Mouse (Mus musculus) kidney, adult 18-20 months (tissue): ENCODE measurements around the gene Trp53rkb.

Source experiments
- DNase-seq: peaks from one replicate; pipeline ENCODE4 v3.0.0; 2021

The Trp53rkb gene

DNA sequence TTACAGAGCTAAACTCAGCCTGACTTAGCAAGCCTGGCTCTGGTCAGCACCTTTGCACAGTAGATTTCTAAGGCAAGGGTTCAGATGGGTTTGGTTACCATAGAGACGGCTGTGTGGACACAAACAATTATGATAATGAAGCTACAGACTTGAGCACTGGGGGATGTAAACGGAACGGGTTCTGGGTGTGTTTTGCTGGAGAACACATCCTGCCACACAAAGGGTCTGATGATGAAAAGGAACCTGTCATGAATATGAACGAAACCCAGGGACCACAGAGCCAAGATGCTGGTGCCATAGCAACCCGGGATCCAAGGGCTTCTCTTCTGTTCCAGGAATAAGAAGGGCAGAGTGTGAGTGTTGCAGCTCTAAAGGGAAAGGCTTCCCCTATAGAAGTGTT, at the start of gene Trp53rkb:
Trp53rkb (plus strand) TSS at position 177 of the 400 bp plus-strand sequence.
- no peak for DNase-seq

DNA sequence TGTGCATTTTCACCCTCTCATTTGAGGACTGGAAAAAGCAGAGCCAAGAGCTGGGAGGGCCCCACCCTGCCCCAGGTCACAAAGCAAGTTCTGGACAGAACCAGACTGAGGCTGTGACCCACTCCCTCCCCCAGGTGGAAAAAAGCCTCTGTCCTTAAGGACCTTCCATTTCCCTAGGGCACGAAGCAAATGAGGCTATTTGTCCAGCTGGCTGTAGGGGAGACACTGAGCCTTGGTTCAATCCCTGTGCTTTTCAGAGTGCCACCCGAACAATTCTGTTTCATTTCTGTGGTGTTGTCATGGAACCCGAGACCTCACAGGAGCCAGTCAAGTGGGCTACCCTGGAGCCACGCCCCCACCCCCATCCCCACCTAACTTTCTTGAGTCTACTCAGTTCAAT, 48.8 kb upstream of the Trp53rkb start:
- no peak for DNase-seq

DNA sequence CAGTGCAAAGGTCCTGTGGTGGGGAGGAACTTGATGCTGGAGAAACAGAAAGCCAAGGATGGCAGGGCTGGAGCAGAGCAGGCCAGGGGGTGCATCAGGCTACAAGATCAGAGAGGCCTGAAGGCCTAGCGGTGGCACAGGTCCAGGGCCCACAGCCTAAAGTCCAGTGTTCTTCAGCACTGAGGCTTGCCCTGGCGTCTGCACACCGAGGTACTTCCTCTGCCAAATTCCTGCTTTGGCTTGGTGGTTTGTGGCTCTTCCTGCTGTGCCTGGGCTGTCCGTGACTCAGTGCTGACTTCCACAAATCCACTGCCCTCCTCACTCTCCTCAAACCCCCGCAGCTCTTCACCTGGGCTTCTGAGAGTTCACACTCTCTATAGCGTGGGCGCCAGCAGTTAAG, 47.9 kb upstream of the Trp53rkb start:
- peak; percentile 15 for DNase-seq

DNA sequence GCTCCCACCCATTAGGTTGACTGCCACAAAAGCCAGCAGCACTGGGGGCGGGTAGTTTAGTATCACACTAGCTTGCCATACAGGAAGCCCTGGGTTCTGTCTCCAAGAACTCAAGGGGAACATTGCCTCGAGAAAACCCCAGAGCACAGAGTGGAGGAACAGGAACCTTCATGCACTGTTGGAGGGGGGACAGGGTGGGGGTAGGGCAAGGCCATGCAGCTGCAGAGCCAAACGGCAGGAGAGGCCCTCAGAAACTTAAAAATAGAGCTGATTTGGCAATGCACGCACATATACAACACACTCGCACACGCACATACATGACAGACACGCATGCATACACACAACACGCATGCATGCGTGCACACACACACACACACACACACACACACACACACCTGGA, 46.5 kb upstream of the Trp53rkb start:
- no peak for DNase-seq

DNA sequence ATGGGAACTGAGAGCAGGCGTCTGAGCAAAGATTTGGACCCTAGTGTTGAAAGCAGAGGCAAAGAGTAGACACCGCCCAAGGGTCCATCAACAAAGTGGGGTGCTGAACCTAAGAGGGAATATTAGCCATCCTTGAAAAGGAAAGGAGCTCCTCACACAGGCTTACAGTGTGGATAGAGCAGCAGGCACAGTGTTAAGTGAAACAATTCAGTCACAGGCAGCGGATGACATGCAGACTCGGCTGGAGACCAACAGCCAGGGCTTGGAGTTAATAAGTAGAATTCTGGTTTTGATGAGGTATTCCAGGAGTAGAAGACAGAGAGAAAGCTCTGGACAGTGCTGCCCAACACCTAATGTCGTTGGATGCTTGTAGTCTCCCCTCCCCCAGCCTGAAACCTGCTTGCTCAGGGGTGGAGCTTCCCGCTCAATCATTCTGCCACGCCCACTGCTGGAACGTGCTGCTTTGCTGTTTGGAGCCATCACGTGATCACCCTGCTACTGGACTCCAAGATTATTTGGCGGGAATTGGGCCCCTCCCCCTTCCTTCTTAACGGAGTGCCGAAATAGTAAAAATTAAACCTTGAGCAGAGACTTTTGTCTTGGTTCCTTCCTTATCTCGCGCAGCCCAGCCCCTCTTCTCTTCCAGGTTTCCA, 45.9 kb upstream of the Trp53rkb start:
- DNase-seq, result peak; percentile 16

DNA sequence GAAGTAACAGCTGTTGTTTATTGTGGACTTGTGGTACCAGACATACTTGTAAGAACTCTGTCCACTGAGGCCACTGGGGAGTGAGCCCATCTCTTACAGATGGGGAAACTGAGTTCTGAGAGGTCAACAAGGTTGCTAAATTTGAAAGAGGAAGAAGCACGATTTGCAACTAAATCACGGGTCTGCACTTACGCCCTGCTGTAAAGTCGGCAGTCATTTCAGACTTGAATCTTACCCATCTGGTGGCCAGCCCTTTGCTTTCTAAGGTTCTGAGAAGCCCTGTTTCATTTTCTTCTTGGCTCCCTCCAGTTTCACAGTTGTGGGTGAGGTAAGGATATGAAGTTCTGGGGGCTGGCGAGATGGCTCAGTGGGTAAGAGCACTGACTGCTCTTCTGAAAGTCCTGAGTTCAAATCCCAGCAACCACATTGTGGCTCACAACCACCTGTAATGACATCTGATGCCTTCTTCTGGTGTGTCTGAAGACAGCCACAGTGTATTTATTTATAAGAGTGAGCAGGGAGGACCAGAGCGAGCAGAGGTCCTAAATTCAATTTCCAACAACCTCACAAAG, 41.6 kb upstream of the Trp53rkb start:
- DNase-seq, result no peak

DNA sequence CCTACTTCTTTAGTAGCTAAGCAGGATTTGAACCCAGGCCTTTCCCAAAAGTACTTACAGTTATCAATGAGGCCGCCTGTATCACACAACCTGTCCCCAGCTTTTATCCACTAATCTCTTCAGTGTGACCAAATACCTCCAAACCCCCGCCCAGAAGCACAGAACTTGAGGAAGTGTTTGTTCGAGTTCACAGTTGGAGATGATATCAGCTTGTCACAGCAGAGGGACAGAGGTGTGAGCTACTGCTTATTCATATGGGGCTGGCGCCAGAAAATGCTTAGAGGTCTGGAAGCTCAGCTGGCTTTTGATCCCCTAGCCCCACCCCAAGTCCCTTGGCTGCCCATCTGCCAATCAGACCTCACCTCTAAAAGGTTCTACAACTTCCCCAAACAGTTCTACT, 38.1 kb upstream of the Trp53rkb start:
- no peak for DNase-seq

DNA sequence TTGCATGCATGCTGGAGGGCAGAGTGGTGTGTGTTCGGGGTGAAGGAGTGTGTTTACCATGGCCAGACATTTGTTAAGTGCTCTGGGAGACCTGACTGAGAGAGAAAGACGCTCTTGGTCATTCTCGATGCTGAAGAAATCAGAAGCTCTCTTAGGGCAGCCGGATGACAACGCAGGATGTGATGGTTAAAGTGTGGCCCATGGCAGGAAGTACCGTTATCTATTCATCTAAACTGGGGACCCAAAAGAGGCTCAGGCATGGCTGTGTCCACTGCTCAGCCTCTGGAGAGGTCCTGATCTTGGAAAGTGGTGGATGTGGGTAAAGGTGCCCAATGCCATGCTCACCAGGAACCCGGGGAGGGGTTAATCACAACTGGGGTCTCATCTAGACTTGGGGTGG, 37.6 kb upstream of the Trp53rkb start:
- DNase-seq, result no peak

DNA sequence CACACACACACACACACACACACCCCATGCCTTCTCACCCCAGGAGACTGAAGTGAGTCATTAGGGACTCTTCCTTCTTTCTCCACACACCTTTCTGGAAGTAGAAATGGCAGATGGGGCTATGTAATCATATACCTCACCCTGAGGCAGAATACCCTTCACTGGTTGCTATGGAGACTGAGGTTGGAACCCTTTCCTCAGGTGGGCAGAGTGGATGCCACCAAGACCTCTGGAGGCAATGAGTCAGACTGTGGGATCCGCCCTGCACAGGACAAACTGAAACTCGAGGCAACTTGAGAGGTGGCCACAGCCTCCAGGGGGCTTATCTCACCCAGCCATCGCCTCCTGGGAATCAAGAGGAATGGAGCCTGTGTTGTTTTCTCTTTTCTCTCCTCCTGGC, 34.4 kb upstream of the Trp53rkb start:
- no peak for DNase-seq

DNA sequence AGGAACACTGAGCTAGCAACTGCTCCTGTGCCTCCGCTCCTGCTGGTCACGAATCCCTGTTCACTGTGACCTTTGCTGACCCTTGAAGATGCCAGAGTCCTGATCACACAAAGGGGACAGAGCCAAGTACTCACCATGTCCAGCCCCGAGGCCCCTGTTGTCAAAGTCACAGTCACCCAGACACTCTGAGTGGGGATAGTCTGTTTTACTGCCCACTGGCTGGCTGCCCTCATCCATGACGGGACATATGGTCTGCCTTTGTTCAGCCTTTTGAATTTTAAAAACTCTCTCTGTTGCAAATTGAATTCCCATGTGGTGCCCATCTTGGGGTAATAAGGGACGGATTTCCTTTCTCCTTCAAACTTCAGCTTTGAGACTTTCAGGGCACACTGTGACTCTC, 28.3 kb upstream of the Trp53rkb start:
- no peak for DNase-seq

DNA sequence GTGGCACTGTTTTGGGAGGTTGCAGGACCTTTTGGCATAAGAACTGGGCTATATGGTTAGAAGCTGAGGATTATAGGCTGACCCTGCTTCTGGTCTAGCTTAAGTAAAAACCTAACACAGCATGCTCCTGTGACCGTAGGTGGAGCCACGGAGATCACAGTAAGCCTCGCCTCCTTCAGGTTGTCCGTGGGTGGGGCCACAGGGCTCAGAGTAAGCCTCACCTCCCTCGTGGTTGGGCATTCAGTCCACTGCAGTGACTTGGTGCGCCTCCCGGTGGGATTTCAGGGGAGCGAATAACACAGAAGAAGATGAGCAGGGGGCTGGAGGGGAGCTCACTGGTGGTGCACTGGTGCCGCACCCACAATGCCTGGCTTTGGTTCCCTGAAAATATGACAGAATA, 24.7 kb upstream of the Trp53rkb start:
- no peak for DNase-seq

DNA sequence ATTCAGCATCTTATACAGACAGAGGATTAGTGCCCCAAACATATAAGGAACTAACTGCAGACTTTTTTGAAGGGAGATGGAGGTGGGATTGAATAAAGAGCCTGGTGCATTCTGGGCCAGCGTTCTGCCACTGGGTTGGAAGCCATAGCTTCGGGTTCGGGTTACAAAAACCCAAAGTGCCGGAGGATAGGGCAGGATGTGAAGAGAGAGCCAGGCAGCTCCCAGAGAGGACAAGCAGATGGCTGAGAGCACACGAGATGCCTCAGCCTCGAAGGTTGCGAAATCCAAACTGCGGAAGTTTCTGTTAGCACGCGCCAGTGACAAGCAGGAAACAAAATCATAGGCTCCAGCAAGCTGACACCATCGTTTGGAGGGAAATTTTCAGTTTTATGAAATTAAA, 20.9 kb upstream of the Trp53rkb start:
- DNase-seq, result no peak

DNA sequence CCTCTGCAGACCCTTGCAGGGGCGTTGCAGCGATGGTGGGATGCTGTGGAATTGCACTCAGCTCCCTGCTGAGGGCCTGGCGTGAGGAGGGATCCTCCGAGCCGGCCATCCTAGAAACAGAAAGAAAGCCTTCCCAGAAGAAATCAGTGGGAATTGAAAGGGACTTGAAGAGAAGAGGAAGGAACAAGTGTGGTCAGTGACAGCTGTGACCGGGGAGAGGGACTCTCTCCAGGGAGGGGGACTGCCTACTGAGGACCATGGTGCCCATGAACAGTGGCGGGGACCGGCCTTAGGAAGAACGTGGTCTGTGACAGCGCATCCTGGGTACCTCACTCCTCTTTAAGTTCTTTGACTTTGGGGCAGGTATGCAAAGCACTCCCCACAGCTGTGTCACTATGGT, 18.7 kb upstream of the Trp53rkb start:
- DNase-seq, result no peak

DNA sequence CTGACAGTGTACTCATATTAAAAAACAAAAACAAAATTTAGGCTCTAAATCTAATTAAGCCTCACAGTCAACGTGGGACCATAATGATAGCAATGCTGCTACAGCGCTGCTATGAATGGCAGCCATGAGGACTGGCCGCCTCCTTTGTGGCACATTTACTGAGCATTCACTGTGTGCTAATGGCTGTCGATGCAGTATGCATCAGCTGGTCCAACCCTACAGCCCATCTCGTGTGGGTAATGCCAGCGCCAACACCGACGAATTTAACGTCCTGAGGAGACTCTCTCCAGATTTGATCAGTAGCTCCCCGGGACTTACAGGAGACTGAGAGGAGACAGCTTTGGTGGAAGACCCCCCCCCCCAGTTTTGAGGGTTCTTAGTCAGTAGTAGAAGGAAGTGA, 18.1 kb upstream of the Trp53rkb start:
- no peak for DNase-seq

DNA sequence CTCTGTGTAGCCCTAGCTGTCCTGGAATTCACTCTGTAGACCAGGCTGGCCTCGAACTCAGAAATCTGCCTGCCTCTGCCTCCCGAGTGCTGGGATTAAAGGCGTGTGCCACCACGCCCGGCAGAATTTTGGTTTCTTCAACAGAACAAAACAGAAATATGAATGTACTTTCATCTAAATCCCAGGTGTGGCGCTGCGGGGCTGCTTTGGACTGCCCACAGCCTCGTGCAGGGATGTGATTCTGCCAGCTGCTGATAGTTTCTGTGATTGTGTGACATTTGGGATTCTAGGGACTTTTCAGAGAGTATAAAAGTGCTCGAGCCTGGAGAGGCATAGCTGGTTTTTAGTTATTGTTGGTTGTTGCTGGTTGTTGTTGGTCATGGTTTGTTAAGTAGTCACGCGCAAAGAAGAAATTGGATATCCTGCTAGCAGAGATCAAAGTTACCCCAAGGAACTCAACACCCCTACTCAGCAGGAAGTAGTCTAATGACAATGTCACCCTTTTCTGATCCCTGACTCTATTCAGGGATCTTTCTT, 16.9 kb upstream of the Trp53rkb start:
- no peak for DNase-seq

DNA sequence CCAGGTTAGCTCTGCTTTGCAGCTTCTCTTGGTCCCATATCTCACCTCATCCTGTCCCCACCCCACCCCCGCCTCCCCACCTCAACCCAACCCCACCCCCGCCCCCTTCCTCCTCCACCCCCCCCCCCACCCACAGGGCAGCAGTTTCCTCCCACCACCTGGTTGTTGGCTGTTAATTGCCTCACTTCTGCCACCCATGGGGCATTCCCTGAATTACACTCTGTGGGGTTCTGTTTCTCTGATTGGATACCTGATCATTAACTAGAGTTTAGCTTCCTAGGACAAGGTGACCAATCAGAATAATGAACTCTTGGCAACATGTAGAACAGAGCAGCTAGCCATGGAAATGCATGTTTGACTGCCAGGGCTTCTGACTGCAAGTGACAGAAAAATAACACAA, 16.1 kb upstream of the Trp53rkb start:
- DNase-seq, result peak; percentile 21

DNA sequence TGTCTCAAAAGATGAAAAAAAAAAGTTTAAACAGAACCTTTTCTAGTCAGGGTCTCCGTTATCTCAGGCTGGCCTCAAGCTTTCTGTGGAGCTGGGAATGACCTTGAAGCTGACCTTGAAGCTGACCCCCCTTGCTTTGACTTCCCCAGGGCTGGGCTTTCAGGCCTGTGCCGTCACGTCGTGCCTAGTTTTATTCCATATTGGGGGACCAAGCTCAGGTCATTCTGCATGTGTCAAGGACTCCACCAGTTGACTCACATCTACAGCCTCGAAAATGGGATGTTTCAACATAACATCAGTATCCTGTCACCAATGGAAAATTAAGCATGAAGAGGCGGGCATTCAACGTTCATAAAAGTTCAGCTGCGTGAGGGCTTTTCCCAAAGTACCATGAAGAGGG, 12.4 kb upstream of the Trp53rkb start:
- no peak for DNase-seq

DNA sequence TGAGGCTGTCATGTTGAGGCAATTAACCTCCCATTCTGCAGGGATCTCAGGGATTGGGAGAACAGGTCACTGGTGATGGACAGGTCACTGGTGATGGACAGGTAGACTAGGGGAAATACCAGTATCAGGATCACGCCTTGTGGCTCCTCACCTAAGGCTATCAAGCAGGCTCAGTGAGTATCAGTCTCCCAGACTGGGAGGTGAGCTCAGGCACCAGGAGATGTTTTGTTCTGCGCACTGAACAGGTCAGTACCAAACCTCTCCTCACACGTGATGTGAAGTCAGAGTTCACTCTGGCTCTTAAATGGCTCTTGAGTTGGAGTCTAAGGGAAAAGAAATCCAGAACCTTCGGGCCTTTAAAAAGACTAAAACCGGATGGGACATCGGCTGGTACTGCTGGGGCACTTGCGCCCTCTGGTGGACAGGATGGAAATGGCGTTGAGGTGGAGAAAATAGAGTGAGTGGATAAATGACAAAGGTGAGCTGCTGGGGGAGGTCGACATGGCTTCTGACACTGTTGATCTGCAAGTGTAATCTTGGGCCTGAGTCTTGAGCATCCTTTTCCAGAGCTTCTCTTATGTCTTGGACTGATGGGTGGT, 11.3 kb upstream of the Trp53rkb start:
- peak; percentile 80 for DNase-seq

DNA sequence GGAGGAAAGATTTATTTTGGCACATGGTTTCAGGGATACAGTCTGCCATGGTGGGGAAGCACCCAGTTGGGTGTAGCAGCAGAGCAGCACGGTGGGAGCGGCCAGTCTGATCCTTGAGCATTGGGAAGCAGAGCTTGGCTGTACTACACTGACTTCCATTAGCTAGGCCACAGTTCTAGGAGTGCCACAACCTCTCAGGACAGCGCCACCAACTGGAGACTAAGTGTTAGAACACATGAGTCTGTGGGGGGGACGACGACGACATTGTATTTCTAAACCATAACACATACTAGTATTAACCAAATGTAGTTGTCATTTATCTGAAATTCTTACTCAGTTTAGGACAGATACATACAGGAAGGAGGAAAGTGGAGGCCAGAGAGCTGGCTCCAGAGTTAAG, 8.0 kb upstream of the Trp53rkb start:
- DNase-seq, result no peak

DNA sequence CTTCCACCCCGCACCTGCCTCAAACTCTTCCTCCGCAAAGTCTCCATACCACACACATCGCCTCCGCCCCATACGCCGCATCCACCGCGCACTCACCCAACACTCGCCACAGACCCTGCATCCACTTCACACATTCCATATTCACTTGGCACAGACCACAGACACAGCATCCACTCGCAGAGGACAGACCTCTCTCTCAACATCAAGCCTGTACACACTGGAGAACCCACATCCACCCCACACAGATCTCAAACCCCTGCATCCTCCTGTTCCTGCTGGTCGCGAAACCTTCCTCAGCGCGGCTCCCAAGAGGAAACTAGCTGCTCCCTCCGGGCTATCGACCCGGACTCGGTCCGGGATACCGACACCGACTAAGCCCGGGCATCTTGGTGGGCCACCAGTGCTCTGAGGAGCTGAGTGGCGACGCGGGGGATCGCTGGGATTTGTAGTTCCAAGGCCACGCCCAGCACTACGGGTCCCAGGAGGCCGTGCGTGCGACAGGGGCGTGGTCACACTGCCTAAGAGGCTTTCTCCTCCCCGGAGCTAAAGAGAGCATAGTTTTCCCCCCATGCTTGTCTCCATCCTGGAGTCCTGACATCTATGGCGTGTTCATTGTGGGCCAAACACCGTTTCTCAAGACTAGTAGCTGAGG, 5.9 kb upstream of the Trp53rkb start:
- DNase-seq, result peak; percentile 92

DNA sequence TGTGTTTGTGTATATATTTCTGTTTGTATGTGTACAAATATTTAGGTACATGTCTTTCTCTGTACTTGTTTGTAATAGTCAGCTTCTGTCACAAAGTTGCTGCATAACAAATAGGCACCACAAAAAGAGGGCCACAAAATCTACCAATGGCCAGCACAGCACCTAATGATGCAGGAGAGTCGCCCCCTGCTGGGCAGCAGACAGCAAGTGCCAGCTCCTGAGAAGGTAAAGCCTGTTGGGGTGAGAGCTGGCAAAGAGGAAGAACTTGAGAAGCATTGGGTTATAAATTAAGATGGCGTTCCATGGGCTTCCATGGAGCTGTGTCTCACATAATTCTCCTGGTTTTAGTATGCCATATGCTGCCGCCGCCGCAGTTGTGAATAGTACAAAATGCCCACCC, 593 bp upstream of the Trp53rkb start:
- DNase-seq, result no peak

DNA sequence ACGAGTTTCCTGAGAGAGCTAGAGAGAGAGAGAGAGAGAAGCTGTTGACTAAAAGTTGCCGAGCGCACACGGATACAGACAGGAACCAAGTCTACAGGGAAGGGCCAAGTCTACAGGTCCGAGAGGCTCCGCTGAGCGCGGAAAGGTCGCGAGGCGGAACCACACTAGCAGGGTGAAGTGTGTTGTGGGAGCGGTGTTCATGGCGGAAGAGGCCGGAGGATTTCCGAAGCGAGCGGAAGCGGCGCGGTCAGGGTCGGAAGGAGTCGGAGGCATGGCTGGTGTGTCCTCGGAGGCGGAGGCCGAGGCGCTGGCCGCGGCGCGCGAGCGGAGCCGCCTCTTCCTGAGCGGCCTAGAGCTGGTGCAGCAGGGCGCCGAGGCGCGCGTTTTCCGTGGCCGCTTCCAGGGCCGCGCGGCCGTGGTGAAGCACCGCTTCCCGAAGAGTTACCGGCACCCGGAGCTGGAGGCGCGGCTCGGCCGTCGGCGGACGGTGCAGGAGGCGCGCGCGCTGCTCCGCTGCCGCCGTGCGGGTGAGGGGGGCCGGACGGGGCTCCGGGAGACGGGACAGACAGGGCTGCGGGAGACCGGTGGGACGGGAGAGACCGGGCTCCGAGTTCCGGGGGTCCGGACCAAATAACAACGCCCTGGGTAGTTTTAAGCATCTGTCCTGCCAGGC, 1.3 kb downstream of the Trp53rkb start:
- DNase-seq, result peak; percentile 87
